ENCODE assay signal across 12 mouse cellular contexts in the genomic region with DNA sequence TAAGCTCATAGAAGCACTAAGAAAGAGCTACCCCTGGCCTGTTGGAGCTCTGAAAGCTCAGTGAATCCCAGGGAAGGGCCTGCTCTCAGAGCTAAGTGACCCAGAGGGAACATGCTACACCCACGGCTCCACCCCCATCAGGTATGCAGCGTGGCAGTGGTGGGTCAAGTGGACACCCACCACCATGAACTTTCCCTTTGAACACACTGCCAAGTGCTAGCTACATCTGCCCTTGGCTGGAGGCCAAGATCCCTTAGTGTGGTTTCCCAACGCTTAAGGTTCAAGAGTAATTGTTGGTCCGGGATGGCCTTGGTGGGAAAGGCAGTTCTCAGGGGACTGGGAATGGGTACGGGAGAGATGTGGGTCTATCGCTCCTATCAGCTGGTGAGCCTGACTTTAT. TPM values are rescaled to one million over a fixed set of nuclear protein-coding genes. Genes with fewer than 3 reads are reported as not detected.
DNase-seq lines count a peak whose midpoint lies in the region; ATAC-seq and TF ChIP-seq lines count a peak whose summit lies in the region.
"Had no signal": no experiment of that assay in that cellular context is flagged by ENCODE, and none has a peak within 500 bp of the region (broad histone marks: within the 10 kb centered on the region; RNA-seq: fewer than 3 reads in every experiment).

No protein-coding gene starts in this region.

- no peak for TF ChIP-seq CTCF in MEL (IDR thresholded peaks at IDR 0.05 in 2 of 3, conservative IDR thresholded peaks at IDR 0.05 in 1 of 3; ENCODE audit: control insufficient read depth in 1 of 3, insufficient read depth in 1 of 3, low read depth in 2 of 3, low read length in 3 of 3, poor library complexity in 1 of 3, severe bottlenecking in 1 of 3)

- ATAC-seq in kidney, embryonic 15.5 days (replicated peaks; ENCODE audit: low FRiP score): no peak
- no peak for ATAC-seq in limb, embryonic 14.5 days (ENCODE audit: low FRiP score, low read depth)

- no peak overlapping the region for H3K9ac ChIP-seq in kidney, embryonic 15.5 days
- no peak overlapping the region for H3K9ac ChIP-seq in MEL (ENCODE audit: control insufficient read depth, low read depth, low read length, poor library complexity, severe bottlenecking)
- H3K9ac ChIP-seq in limb, embryonic 14.5 days (ENCODE audit: low read depth, low read length, severe bottlenecking): no peak overlapping the region
- H3K9ac ChIP-seq: forebrain, embryonic 12.5 days had no signal

- H3K9me3 ChIP-seq in kidney, embryonic 15.5 days (replicated peaks): no peaks in the 10 kb centered on the region
- no peaks in the 10 kb centered on the region for H3K9me3 ChIP-seq in MEL (replicated peaks; ENCODE audit: insufficient read depth, low read length)
- H3K9me3 ChIP-seq in limb, embryonic 14.5 days (ENCODE audit: control insufficient read depth, low read length): no peaks in the 10 kb centered on the region
- H3K9me3 ChIP-seq: forebrain, embryonic 12.5 days; megakaryocyte, embryonic 14.5 days had no signal

- H3K4me2 ChIP-seq in kidney, embryonic 15.5 days: no peak overlapping the region
- H3K4me2 ChIP-seq in limb, embryonic 14.5 days (replicated peaks; ENCODE audit: low read depth, low read length, severe bottlenecking): no peak overlapping the region
- H3K4me2 ChIP-seq: forebrain, embryonic 12.5 days had no signal

- H3K4me1 ChIP-seq in kidney, embryonic 15.5 days: peaks cover 39% of the 10 kb centered on the region
- H3K4me1 ChIP-seq in MEL (ENCODE audit: control insufficient read depth in 1 of 2, insufficient read depth in 2 of 2, low read length in 2 of 2): no peaks in the 10 kb centered on the region; a peak in 1 of 4 replicates
- peaks cover 28% of the 10 kb centered on the region for H3K4me1 ChIP-seq in limb, embryonic 14.5 days (ENCODE audit: control insufficient read depth, insufficient read depth, low read length)

- H3K4me3 ChIP-seq in kidney, embryonic 15.5 days (replicated peaks): no peak overlapping the region
- no peak overlapping the region for H3K4me3 ChIP-seq in MEL (ENCODE audit: control insufficient read depth in 1 of 2, insufficient read depth in 1 of 2, low read depth in 2 of 2, low read length in 2 of 2)
- no peak overlapping the region for H3K4me3 ChIP-seq in limb, embryonic 14.5 days (replicated peaks; ENCODE audit: low read length)
- H3K4me3 ChIP-seq: forebrain, embryonic 12.5 days; megakaryocyte, embryonic 14.5 days had no signal

- no peaks in the 10 kb centered on the region for H3K36me3 ChIP-seq in kidney, embryonic 15.5 days
- no peaks in the 10 kb centered on the region for H3K36me3 ChIP-seq in MEL (ENCODE audit: control insufficient read depth in 1 of 2, insufficient read depth in 2 of 2, low read length in 2 of 2)
- H3K36me3 ChIP-seq in limb, embryonic 14.5 days (ENCODE audit: control insufficient read depth, insufficient read depth, low read length): peaks cover 3% of the 10 kb centered on the region; the same call in 1 of the 2 replicates
- H3K36me3 ChIP-seq: forebrain, embryonic 12.5 days had no signal

- no peak for TF ChIP-seq EP300 in MEL (IDR thresholded peaks at IDR 0.05; ENCODE audit: low read depth in 1 of 2, low read length in 2 of 2)

- no peaks in the 10 kb centered on the region for H3K79me2 ChIP-seq in MEL (ENCODE audit: control insufficient read depth, insufficient read depth, low read length, poor library complexity)

- peak; percentile 38 for DNase-seq in cerebellum, adult 9-11 months
- no peak for DNase-seq in cerebellum, postnatal 36 days
- DNase-seq in kidney, postnatal 25 days: peak; percentile 71 to 80
- DNase-seq in MEL (ENCODE audit: low read depth, low spot score): peak; percentile 30
- peak; percentile 40 for DNase-seq in limb, embryonic 14.5 days (ENCODE audit: low spot score)
- DNase-seq in T-cell, adult 2 months (ENCODE audit: low spot score): no peak
- no peak for DNase-seq in frontal cortex, adult 2 months (ENCODE audit: extremely low spot score in 1 of 2, low spot score in 1 of 2)
- DNase-seq: gastrocnemius, postnatal 25 days had no signal

- WGBS in kidney, embryonic 15.5 days: 56% methylated on average over 6 of the region's 6 CpGs
- 38% methylated on average over 6 of the region's 6 CpGs for WGBS in limb, embryonic 14.5 days

- TF ChIP-seq POLR2A in MEL (IDR thresholded peaks at IDR 0.05; ENCODE audit: control insufficient read depth in 1 of 2, insufficient read depth in 1 of 2, low read depth in 1 of 2, low read length in 2 of 2, poor library complexity in 1 of 2): no peak
- no peak for TF ChIP-seq POLR2A in limb, embryonic 14.5 days (IDR thresholded peaks at IDR 0.05; ENCODE audit: borderline replicate concordance, extremely low read depth, insufficient read depth, insufficient read length)

- TF ChIP-seq RAD21 in MEL (IDR thresholded peaks at IDR 0.05; ENCODE audit: low read depth, low read length): no peak

- 0 out of 2 replicates have a peak, but pooled peaks cover 6% of the 10 kb centered on the region for H3K27me3 ChIP-seq in kidney, embryonic 15.5 days
- no peaks in the 10 kb centered on the region for H3K27me3 ChIP-seq in MEL (ENCODE audit: control insufficient read depth in 1 of 2, insufficient read depth in 2 of 2, low read length in 2 of 2)
- H3K27me3 ChIP-seq in limb, embryonic 14.5 days (ENCODE audit: control insufficient read depth, insufficient read depth, low read length): no peaks in the 10 kb centered on the region
- H3K27me3 ChIP-seq: forebrain, embryonic 12.5 days had no signal

- no peak overlapping the region for H3K27ac ChIP-seq in kidney, embryonic 15.5 days
- H3K27ac ChIP-seq in MEL (ENCODE audit: control insufficient read depth, low read depth, low read length): no peak overlapping the region
- H3K27ac ChIP-seq in limb, embryonic 14.5 days (replicated peaks; ENCODE audit: low read depth, low read length): no peak overlapping the region
- H3K27ac ChIP-seq: forebrain, embryonic 12.5 days had no signal

TF ChIP-seq in MEL, 35 proteins besides CTCF, POLR2A, EP300 and RAD21:
- TF ChIP-seq ETS1 (IDR thresholded peaks at IDR 0.05; ENCODE audit: low read depth, low read length) (no peak), JUND (IDR thresholded peaks at IDR 0.05; ENCODE audit: low read depth, low read length) (no peak), ZC3H11A (IDR thresholded peaks at IDR 0.05; ENCODE audit: low read depth, low read length) (no peak), TAL1 (IDR thresholded peaks at IDR 0.05; ENCODE audit: low read length) (no peak), MXI1 (IDR thresholded peaks at IDR 0.05; ENCODE audit: low read depth, low read length) (no peak), MYB (IDR thresholded peaks at IDR 0.05; ENCODE audit: low read depth, low read length) (no peak), MAX (IDR thresholded peaks at IDR 0.05; ENCODE audit: low read length) (no peak), NRF1 (IDR thresholded peaks at IDR 0.05; ENCODE audit: insufficient read depth, low read depth, low read length, poor library complexity, severe bottlenecking) (no peak), HCFC1 (IDR thresholded peaks at IDR 0.05; ENCODE audit: low read depth, low read length) (no peak), BHLHE40 (IDR thresholded peaks at IDR 0.05; ENCODE audit: borderline replicate concordance, low read depth, low read length) (no peak), GABPA (IDR thresholded peaks at IDR 0.05; ENCODE audit: low read depth, low read length) (no peak), ELF1 (IDR thresholded peaks at IDR 0.05; ENCODE audit: low read depth, low read length) (no peak)

RNA-seq across cellular contexts. Expression of a gene that starts 39.9 kb away (rescaled TPM):
- polyA plus RNA-seq in kidney, embryonic 15.5 days (2015; fragmentation: Nextera tagmentation; extraction: Ambion mirVana): 12.8 and 15.0 TPM in 2 replicates
- total RNA-seq in MEL (2012; rRNA removed): 12.0 and 13.6 TPM in 2 replicates
- 10 to 100 TPM in 1 of 2 experiments, not detected in 1; 19.2 TPM for polyA plus RNA-seq in MEL (2012; ENCODE audit: insufficient read depth in 1 of 2, insufficient read length in 2 of 2, low read depth in 1 of 2, low replicate concordance in 2 of 2, missing spikeins in 1 of 2)
- 29.2 and 34.4 TPM in 2 replicates for polyA plus RNA-seq in limb, embryonic 14.5 days (2012; rRNA removed)
- polyA plus RNA-seq in limb, embryonic 14.5 days (2014; fragmentation: Nextera tagmentation; extraction: Ambion mirVana): 16.3 and 16.7 TPM in 2 replicates
- polyA plus RNA-seq in frontal cortex, adult 2 months (2012; rRNA removed): 17.9 and 20.6 TPM in 2 replicates

RNA-seq across cellular contexts. Expression of a gene that starts 40.0 kb away (rescaled TPM):
- polyA plus RNA-seq in kidney, embryonic 15.5 days (2015; fragmentation: Nextera tagmentation; extraction: Ambion mirVana): 4.6 and 6.5 TPM in 2 replicates
- total RNA-seq in MEL (2012; rRNA removed): 0.46 and 0.92 TPM in 2 replicates
- polyA plus RNA-seq in MEL (2012; ENCODE audit: insufficient read depth in 1 of 2, insufficient read length in 2 of 2, low read depth in 1 of 2, low replicate concordance in 2 of 2, missing spikeins in 1 of 2): 1 to 10 TPM in 1 of 2 experiments, not detected in 1; 1.9 TPM
- polyA plus RNA-seq in limb, embryonic 14.5 days (2012; rRNA removed): 2.5 and 3.1 TPM in 2 replicates
- 2.1 and 2.7 TPM in 2 replicates for polyA plus RNA-seq in limb, embryonic 14.5 days (2014; fragmentation: Nextera tagmentation; extraction: Ambion mirVana)
- polyA plus RNA-seq in frontal cortex, adult 2 months (2012; rRNA removed): 1.7 and 1.9 TPM in 2 replicates
- total RNA-seq: neutrophil, adult 5-6 weeks had no signal

Comparison
In these comparisons a context has a peak if more than half of its experiments do, and no peak if none do; other contexts are left out.
1. DNase-seq: peak in cerebellum, adult 9-11 months (single experiment), kidney, postnatal 25 days (2 of 2), MEL (single experiment) and limb, embryonic 14.5 days (single experiment); none in cerebellum, postnatal 36 days (0 of 2), T-cell, adult 2 months (single experiment) and frontal cortex, adult 2 months (0 of 2).